ENCODE assay signal across 34 mouse cellular contexts in the genomic region with DNA sequence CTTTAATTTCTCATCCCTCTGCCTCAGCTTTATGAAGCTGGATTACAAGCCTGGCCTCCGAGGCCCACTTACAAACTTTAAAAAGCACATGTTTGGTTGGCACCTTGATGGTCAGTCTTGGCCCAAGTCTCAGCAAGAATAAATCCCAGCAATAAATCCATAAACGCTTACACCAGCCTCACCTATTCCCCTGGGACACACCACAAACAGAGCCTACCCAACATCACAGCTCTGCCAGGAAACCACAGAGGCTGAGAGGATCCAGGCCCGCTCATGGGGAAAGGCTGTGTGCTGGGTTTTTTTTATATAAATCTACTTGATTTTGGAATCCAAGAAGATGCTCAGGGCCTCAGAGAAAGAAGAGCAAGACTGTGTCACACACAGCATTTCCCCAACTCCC. TPM values are rescaled to one million over a fixed set of nuclear protein-coding genes. Genes with fewer than 3 reads are reported as not detected.
DNase-seq lines count a peak whose midpoint lies in the region; ATAC-seq and TF ChIP-seq lines count a peak whose summit lies in the region.
"Had no signal": no experiment of that assay in that cellular context is flagged by ENCODE, and none has a peak within 500 bp of the region (broad histone marks: within the 10 kb centered on the region; RNA-seq: fewer than 3 reads in every experiment).

No protein-coding gene starts in this region.

- H3K4me3 ChIP-seq in kidney, embryonic 14.5 days (ENCODE audit: low read length): no peak overlapping the region
- H3K4me3 ChIP-seq in C2C12 (ENCODE audit: insufficient read depth, poor library complexity, severe bottlenecking): no peak overlapping the region
- no peak overlapping the region for H3K4me3 ChIP-seq in neural tube, embryonic 13.5 days
- H3K4me3 ChIP-seq in forebrain, embryonic 14.5 days (ENCODE audit: low read depth, low read length): no peak overlapping the region
- H3K4me3 ChIP-seq: embryonic facial prominence, embryonic 12.5 days; erythroblast, embryonic 14.5 days; heart, embryonic 10.5 days; heart, embryonic 15.5 days; limb, embryonic 12.5 days; liver, embryonic 13.5 days; midbrain, embryonic 10.5 days; midbrain, embryonic 15.5 days had no signal

- no peak overlapping the region for H3K4me2 ChIP-seq in kidney, embryonic 14.5 days (replicated peaks; ENCODE audit: low read depth, low read length)
- no peak overlapping the region for H3K4me2 ChIP-seq in neural tube, embryonic 13.5 days
- no peak overlapping the region for H3K4me2 ChIP-seq in forebrain, embryonic 14.5 days (ENCODE audit: low read length)
- H3K4me2 ChIP-seq: embryonic facial prominence, embryonic 12.5 days; heart, embryonic 15.5 days; liver, embryonic 13.5 days; lung, embryonic 14.5 days had no signal

- H3K79me2 ChIP-seq in C2C12 (ENCODE audit: control insufficient read depth, insufficient read depth): peaks cover 57% of the 10 kb centered on the region

- no peaks in the 10 kb centered on the region; the same call in 1 of the 2 replicates for H3K36me3 ChIP-seq in kidney, embryonic 14.5 days (ENCODE audit: control insufficient read depth, insufficient read depth, low read length)
- no peaks in the 10 kb centered on the region for H3K36me3 ChIP-seq in C2C12 (ENCODE audit: control insufficient read depth, insufficient read depth)
- H3K36me3 ChIP-seq in neural tube, embryonic 13.5 days: no peaks in the 10 kb centered on the region
- no peaks in the 10 kb centered on the region for H3K36me3 ChIP-seq in forebrain, embryonic 14.5 days (ENCODE audit: control insufficient read depth, insufficient read depth, low read length)
- H3K36me3 ChIP-seq: embryonic facial prominence, embryonic 12.5 days; heart, embryonic 10.5 days; heart, embryonic 15.5 days; limb, embryonic 12.5 days; liver, embryonic 13.5 days; midbrain, embryonic 10.5 days; midbrain, embryonic 15.5 days had no signal

- ATAC-seq in kidney, embryonic 14.5 days (ENCODE audit: low FRiP score, low TSS enrichment): no peak
- ATAC-seq in neural tube, embryonic 13.5 days (ENCODE audit: low read depth): no peak
- no peak for ATAC-seq in forebrain, embryonic 14.5 days
- ATAC-seq: forebrain, postnatal 0 days; intestine, embryonic 16.5 days; midbrain, embryonic 15.5 days had no signal

- no peak overlapping the region for H3K27ac ChIP-seq in kidney, embryonic 14.5 days (ENCODE audit: low read depth, low read length)
- no peak overlapping the region for H3K27ac ChIP-seq in neural tube, embryonic 13.5 days (replicated peaks)
- H3K27ac ChIP-seq in forebrain, embryonic 14.5 days (ENCODE audit: low read depth, low read length): no peak overlapping the region
- H3K27ac ChIP-seq: embryonic facial prominence, embryonic 12.5 days; heart, embryonic 10.5 days; heart, embryonic 15.5 days; limb, embryonic 12.5 days; liver, embryonic 13.5 days; midbrain, embryonic 10.5 days; midbrain, embryonic 15.5 days had no signal

- no peaks in the 10 kb centered on the region for H3K27me3 ChIP-seq in kidney, embryonic 14.5 days (ENCODE audit: control insufficient read depth, insufficient read depth, low read length)
- no peaks in the 10 kb centered on the region for H3K27me3 ChIP-seq in C2C12 (ENCODE audit: control insufficient read depth, insufficient read depth, insufficient read length)
- no peaks in the 10 kb centered on the region for H3K27me3 ChIP-seq in neural tube, embryonic 13.5 days
- no peaks in the 10 kb centered on the region for H3K27me3 ChIP-seq in forebrain, embryonic 14.5 days (replicated peaks; ENCODE audit: control insufficient read depth, insufficient read depth, low read length)
- H3K27me3 ChIP-seq: embryonic facial prominence, embryonic 12.5 days; heart, embryonic 15.5 days; limb, embryonic 12.5 days; liver, embryonic 13.5 days; midbrain, embryonic 15.5 days had no signal

- peaks cover 25% of the 10 kb centered on the region for H3K79me3 ChIP-seq in C2C12 (ENCODE audit: low read depth)

- H3K9ac ChIP-seq in kidney, embryonic 14.5 days (ENCODE audit: low read depth, low read length): 0 out of 2 replicates have a peak overlapping the region, but pooled peaks have one; percentile 7
- H3K9ac ChIP-seq in neural tube, embryonic 13.5 days: 0 out of 2 replicates have a peak overlapping the region, but pooled peaks have one; percentile 38
- no peak overlapping the region for H3K9ac ChIP-seq in forebrain, embryonic 14.5 days (ENCODE audit: low read length)
- H3K9ac ChIP-seq: forebrain, postnatal 0 days; limb, embryonic 12.5 days; liver, embryonic 13.5 days; lung, embryonic 14.5 days; midbrain, embryonic 15.5 days had no signal

- no peak overlapping the region for H3ac ChIP-seq in C2C12 (ENCODE audit: control insufficient read depth, insufficient read length, low read depth)

- no peaks in the 10 kb centered on the region for H3K9me3 ChIP-seq in kidney, embryonic 14.5 days (ENCODE audit: control insufficient read depth, low read length)
- no peaks in the 10 kb centered on the region for H3K9me3 ChIP-seq in neural tube, embryonic 13.5 days
- no peaks in the 10 kb centered on the region for H3K9me3 ChIP-seq in forebrain, embryonic 14.5 days (replicated peaks; ENCODE audit: control insufficient read depth, low read length)
- H3K9me3 ChIP-seq: embryonic facial prominence, embryonic 12.5 days; G1E; heart, embryonic 10.5 days; heart, embryonic 15.5 days; limb, embryonic 12.5 days; liver, embryonic 13.5 days; midbrain, embryonic 10.5 days; midbrain, embryonic 15.5 days had no signal

- 68% methylated on average over 3 of the region's 3 CpGs for WGBS in kidney, embryonic 14.5 days
- 76% methylated on average over 3 of the region's 3 CpGs for WGBS in neural tube, embryonic 13.5 days
- WGBS in forebrain, embryonic 14.5 days: 90% methylated on average over 3 of the region's 3 CpGs

- H3K4me1 ChIP-seq in kidney, embryonic 14.5 days (ENCODE audit: control insufficient read depth, insufficient read depth, low read length): peaks cover 22% of the 10 kb centered on the region
- peaks cover 48% of the 10 kb centered on the region for H3K4me1 ChIP-seq in neural tube, embryonic 13.5 days (replicated peaks)
- peaks cover 12% of the 10 kb centered on the region for H3K4me1 ChIP-seq in forebrain, embryonic 14.5 days (ENCODE audit: control insufficient read depth, insufficient read depth, low read length)

- TF ChIP-seq CTCF in C2C12 (IDR thresholded peaks at IDR 0.05; ENCODE audit: control insufficient read depth, insufficient read depth, insufficient read length): no peak

- no peak for DNase-seq in kidney, adult 18-20 months
- peak; percentile 62 for DNase-seq in 3134 (ENCODE audit: extremely low read depth, insufficient read length, low spot score)
- DNase-seq in testis, postnatal 14 days (ENCODE audit: low spot score): no peak
- no peak for DNase-seq in forebrain, embryonic 14.5 days (ENCODE audit: low spot score)
- DNase-seq: adrenal gland, postnatal 14 days; cerebellum, adult 11 months; cerebellum, adult 9-10 months; forebrain, postnatal 0 days; gastrocnemius, postnatal 14 days; heart, adult 11 months; kidney, adult 9 months; kidney, postnatal 14 days; layer of hippocampus, adult 9-11 months; liver, embryonic 13.5 days; lung, embryonic 14.5 days; lung, postnatal 14 days; right cerebral cortex, postnatal 25 days; thymus, postnatal 4 days had no signal

TF ChIP-seq in C2C12, 6 proteins besides CTCF, POLR2A, EP300 and RAD21:
- TF ChIP-seq MAX (IDR thresholded peaks at IDR 0.05) (peak; percentile 9), MYOG (IDR thresholded peaks at IDR 0.05; ENCODE audit: control insufficient read depth, extremely low read depth, insufficient read length) (no peak)

RNA-seq across cellular contexts. Expression of gene Fbxo31, which starts 2.9 kb away (rescaled TPM):
- polyA plus RNA-seq in kidney, embryonic 14.5 days (2014; fragmentation: Nextera tagmentation; extraction: Ambion mirVana): 15.5 and 17.0 TPM in 2 replicates
- polyA plus RNA-seq in C2C12 (2012; fragmentation: generic; extraction: Trizol): 9.4 TPM
- 28.8 and 32.0 TPM in 2 replicates for polyA plus RNA-seq in neural tube, embryonic 13.5 days (2015; fragmentation: Nextera tagmentation; extraction: Ambion mirVana)
- 17.5 and 26.3 TPM in 2 replicates for polyA plus RNA-seq in forebrain, embryonic 14.5 days (2014; fragmentation: Nextera tagmentation; extraction: Ambion mirVana)

RNA-seq across cellular contexts. Expression of gene Map1lc3b, which starts 14.5 kb away (rescaled TPM):
- polyA plus RNA-seq in kidney, embryonic 14.5 days (2014; fragmentation: Nextera tagmentation; extraction: Ambion mirVana): 204 and 205 TPM in 2 replicates
- polyA plus RNA-seq in C2C12 (2012; fragmentation: generic; extraction: Trizol): 101 TPM
- 411 and 420 TPM in 2 replicates for polyA plus RNA-seq in neural tube, embryonic 13.5 days (2015; fragmentation: Nextera tagmentation; extraction: Ambion mirVana)
- 435 and 464 TPM in 2 replicates for polyA plus RNA-seq in forebrain, embryonic 14.5 days (2014; fragmentation: Nextera tagmentation; extraction: Ambion mirVana)

RNA-seq across cellular contexts. Expression of gene 1700018B08Rik, which starts 31.5 kb away (rescaled TPM):
- polyA plus RNA-seq in kidney, embryonic 14.5 days (2014; fragmentation: Nextera tagmentation; extraction: Ambion mirVana): not detected in 2 replicates
- not detected for polyA plus RNA-seq in C2C12 (2012; fragmentation: generic; extraction: Trizol)
- not detected in 2 replicates for polyA plus RNA-seq in neural tube, embryonic 13.5 days (2015; fragmentation: Nextera tagmentation; extraction: Ambion mirVana)
- not detected in 2 replicates for polyA plus RNA-seq in forebrain, embryonic 14.5 days (2014; fragmentation: Nextera tagmentation; extraction: Ambion mirVana)
- polyA plus RNA-seq: embryonic facial prominence, embryonic 12.5 days; erythroblast, embryonic 14.5 days; forebrain, embryonic 11.5 days; forebrain, postnatal 0 days; G1E; heart, embryonic 10.5 days; heart, embryonic 15.5 days; hindbrain, embryonic 11.5 days; intestine, embryonic 16.5 days; limb, embryonic 12.5 days; liver, embryonic 13.5 days; lung, embryonic 14.5 days; midbrain, embryonic 10.5 days; midbrain, embryonic 15.5 days; stomach, embryonic 16.5 days; thymus, postnatal 0 days had no signal
